Mouse (Mus musculus): ENCODE measurements around the gene Heatr5a.

- no peak for TF ChIP-seq CTCF (IDR thresholded peaks at IDR 0.05)
- no peak for TF ChIP-seq POLR2A (IDR thresholded peaks at IDR 0.05; ENCODE audit: insufficient read depth, low read depth, low read length)
Measured at GRCm38 (mm10) chr12:51907543-51907942, 63.6 kb downstream of the Heatr5a start.
